Mouse (Mus musculus) kidney, adult 11 months (tissue): ENCODE results near the gene Rcc1l.

Experiments used
- DNase-seq: peaks from one replicate; pipeline ENCODE4 v3.0.0; 2022

Gene Rcc1l

DNA sequence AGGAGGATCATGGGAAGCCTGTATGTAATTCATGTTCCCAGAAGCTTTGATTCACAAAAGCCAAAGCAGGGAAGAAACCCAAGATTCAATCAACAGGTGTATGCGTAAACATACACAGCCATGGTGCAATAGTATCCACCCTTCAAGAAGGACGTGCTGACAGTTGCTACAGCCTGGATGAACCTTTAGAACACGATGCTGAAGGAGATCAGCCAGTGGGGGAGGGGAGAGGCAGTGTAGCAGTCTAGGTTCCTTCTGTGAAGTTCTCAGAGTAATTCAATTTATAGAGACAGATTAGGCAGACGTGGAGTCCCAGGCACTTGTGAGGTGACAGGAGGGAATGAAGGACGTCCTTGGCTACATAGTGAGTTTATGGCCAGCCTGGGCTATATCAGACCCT lies 61.6 kb downstream of the Rcc1l start:
- DNase-seq, result no peak

- DNase-seq, result no peak
Measured at GRCm38 (mm10) chr5:134105829-134106228, 70.7 kb downstream of the Rcc1l start.

GRCm38 (mm10) chr5:134102720-134103119 lies 73.9 kb downstream of the Rcc1l start:
- no peak for DNase-seq

- peak; percentile 86 for DNase-seq
Measured at GRCm38 (mm10) chr5:134101883-134102282, 74.7 kb downstream of the Rcc1l start.

DNA sequence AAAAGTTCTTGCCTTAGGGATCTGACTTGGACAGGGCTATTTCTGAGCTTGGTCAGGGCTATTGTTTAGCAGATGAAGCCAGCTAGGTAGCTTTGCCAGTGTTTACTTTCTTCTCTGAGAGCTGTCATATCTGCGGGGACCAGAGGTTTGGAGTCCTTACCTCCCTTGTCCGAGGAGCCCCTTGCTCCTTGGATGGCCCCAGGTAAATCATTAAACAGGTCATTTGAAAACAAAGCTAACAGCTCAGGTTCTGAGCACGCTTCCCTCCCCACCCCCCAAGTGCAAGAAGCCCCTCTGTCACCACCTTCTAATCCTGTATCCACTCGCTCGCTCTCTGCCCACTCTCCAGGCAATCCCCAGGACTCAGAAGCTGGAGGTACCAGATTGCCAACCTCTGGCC lies 75.3 kb downstream of the Rcc1l start:
- peak; percentile 54 for DNase-seq

DNA sequence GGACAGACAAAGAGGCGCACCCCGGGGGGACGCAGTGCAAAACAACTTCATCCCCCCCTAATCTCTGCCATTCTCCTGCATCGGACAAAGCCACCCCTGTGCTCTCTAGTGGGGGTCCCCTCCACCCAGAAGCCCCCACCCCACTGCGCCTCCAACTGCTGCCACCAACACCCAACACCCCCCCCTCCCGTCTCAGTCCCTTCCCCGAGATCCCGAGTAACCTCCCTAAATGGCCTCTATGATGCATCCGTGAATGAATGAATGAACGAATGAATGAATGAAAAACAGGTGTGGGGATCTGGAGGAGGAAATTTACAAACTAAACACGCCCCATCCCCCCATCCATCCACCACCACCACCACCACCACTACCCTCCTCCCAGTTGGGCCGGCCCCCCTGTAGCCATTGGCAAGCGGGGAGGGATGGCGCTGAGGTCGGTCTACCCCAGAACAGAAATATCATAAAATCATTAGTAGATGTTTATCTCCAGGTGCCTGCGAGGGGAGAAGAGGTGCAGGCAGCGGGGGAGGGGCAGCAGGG lies 76.3 kb downstream of the Rcc1l start:
- DNase-seq, result peak; percentile 24

DNA sequence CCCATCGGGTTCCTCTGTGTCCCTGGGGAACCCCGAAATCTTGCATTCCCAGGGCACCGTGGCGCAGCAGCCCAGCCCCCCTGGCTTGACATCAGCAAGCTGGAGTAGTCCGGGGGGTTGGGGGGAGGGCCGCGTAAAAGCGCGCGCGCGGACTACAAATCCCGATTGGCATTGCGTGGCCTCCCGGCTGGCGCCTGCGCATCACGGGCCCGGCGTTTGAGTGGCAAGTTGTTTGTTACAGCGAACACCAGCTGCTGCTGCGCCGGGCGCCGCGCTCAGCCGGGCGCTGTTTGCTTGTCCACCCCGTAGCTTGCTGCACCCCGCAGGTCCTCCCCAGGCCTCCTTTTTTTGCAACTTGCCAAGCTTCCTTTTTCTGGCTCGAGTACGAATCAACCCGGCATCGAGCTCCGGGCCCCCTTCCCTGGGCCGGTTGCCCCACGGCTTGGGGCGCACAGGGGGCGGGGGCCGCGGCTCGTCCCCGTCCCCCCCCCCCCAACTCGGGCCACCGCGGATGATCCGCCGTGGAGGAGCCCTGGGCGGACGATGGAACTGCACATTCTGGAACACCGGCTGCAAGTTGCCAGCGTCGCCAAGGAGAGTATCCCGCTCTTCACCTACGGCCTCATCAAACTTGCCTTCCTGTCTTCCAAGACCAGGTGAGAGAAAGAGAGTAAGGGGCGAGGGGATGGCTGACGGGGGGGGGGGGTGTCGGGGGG lies 76.9 kb downstream of the Rcc1l start, which contains the start of gene Castor2:
TSS of gene Castor2 (plus strand) at position 216 of the 716 bp plus-strand sequence.
- DNase-seq, result peak; percentile 94

- peak; percentile 44 for DNase-seq
Measured at GRCm38 (mm10) chr5:134098976-134099375, 77.6 kb downstream of the Rcc1l start.

- DNase-seq, result peak; percentile 49
Measured at GRCm38 (mm10) chr5:134098341-134098902, 78.2 kb downstream of the Rcc1l start.
